Mouse (Mus musculus) fibroblast of lung, adult 2 months (primary cell): ENCODE measurements around the gene Akr1c13.

Experiments
- DNase-seq: peaks from one replicate; pipeline ENCODE4 v3.0.0-alpha.2; 2011; ENCODE audit warnings: low read depth

Akr1c13 gene

DNA sequence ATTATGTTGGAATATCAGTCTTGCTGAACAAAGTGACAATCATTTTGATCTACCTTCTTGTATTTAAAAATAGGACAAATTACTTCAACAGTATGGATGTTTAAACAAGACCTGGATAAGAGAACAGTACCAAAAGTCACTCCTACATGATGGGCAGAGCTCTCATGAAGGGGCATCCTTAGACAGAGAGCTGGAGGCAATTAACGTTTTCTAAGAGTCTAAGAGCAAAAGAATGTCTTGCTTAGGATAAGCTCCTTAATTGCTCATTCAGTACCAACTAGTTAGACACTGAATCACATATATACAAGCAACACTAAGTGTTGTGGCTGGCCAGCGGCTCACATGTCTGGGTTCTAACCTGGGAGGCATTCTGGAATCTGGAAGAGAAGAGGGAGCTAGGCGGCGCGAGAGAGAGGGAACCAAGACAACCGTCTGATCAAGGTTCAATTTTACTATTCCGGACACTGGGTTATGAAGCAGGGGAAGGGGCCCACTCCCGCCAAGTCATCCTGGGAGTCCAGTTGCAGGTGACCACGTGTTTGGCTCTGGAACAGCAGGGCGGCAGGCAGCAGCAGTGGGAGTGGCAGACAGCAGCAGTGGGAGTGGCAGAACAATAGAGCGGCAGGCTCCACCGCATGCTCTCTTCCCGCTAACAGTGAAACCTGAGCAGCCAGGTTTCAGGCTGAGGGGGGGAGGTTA, 54.1 kb downstream of the Akr1c13 start:
- no peak for DNase-seq

DNA sequence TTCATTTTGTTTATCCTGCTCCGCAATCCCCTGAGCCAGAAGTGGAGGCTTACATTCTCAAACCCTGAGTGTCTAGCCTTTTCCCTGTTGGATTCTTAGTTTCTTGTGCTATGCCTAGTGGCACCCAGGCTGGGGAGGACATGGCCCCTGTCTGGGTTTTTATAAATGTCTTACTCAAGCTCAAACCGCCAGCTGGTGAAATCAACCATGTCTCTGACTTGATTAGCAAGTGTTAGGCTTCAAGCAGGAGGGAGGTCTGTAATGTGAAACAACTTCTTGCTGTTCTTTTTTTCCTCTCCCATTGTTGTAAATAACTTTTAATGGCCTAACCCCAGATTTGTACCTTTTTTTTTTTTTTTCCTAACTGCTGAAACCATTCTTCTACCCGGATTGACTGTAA, 58.4 kb downstream of the Akr1c13 start:
- DNase-seq: no peak
